Mouse (Mus musculus): ENCODE measurements at regions not wholly inside any gene's neighbourhood (a gene's known extent, or its start where the extent isn't known, plus 50 kb on each side); places are given as distances from the start of the nearest gene placed in this dataset.

GRCm38 (mm10) chr3:60218938-60219337, 137.3 kb downstream of the Sucnr1 start:
- no peak for TF ChIP-seq CTCF (IDR thresholded peaks at IDR 0.05; ENCODE audit: low read depth, low read length)
- TF ChIP-seq TAL1 (conservative IDR thresholded peaks at IDR 0.05; ENCODE audit: low read depth, low read length): no peak
- no peak for TF ChIP-seq GATA1 (IDR thresholded peaks at IDR 0.05; ENCODE audit: borderline replicate concordance, low read length)
- TF ChIP-seq POLR2AphosphoS5 (IDR thresholded peaks at IDR 0.05; ENCODE audit: insufficient replicate concordance, low read depth, low read length): no peak
- TF ChIP-seq GATA2 (IDR thresholded peaks at IDR 0.05; ENCODE audit: borderline replicate concordance, low read depth, low read length): no peak
